Mouse (Mus musculus) limb, embryonic 10.5 days (tissue): ENCODE data around the gene Arf1. TPM values are rescaled to one million over a fixed set of nuclear protein-coding genes. Genes with fewer than 3 reads are reported as not detected.

ENCODE experiments used
- DNase-seq: peaks from one replicate; pipeline ENCODE4 v3.0.0-alpha.2; 2017; ENCODE audit warnings: low spot score
- H3K27ac ChIP-seq: fragments of 300-500 bp; sonication (generic); 2 replicates; pipeline ENCODE4 v1.5.1; 2016; ENCODE audit warnings: mild to moderate bottlenecking
- H3K27me3 ChIP-seq: fragments of 300-500 bp; sonication (generic); 2 replicates; pipeline ENCODE4 v1.6.1; 2016; ENCODE audit warnings: low read depth, mild to moderate bottlenecking; ENCODE audit not compliant: poor library complexity, severe bottlenecking
- H3K36me3 ChIP-seq: fragments of 300-500 bp; sonication (generic); 2 replicates; pipeline ENCODE4 v1.6.1; 2016; ENCODE audit warnings: mild to moderate bottlenecking, moderate library complexity
- H3K4me1 ChIP-seq: fragments of 300-500 bp; sonication (generic); 2 replicates; pipeline ENCODE4 v1.6.1; 2016
- H3K4me3 ChIP-seq: fragments of 300-500 bp; sonication (generic); 2 replicates; pipeline ENCODE4 v1.5.1; 2016; ENCODE audit warnings: mild to moderate bottlenecking, moderate library complexity
- H3K9me3 ChIP-seq: fragments of 300-500 bp; sonication (generic); replicated peaks from 2 replicates; pipeline ENCODE4 v1.6.1; 2016; ENCODE audit warnings: mild to moderate bottlenecking
- WGBS: fragments of 180-500 bp; shearing (Covaris S2); methylation state at CpG from one replicate; pipeline ENCODE4 v1.1.7; 2016; 5-methylcytosine and 5-hydroxymethylcytosine counted together
- polyA plus RNA-seq: library from polyadenylated mRNA; unstranded; fragments of >200 nt; fragmentation: Nextera tagmentation; extraction: Ambion mirVana; gene quantifications from 2 replicates; pipeline ENCODE4 v1.2.1, GENCODE M21; 2016

Arf1 gene
- polyA plus RNA-seq, 1 experiment from 2014 or later = 692 TPM

DNA sequence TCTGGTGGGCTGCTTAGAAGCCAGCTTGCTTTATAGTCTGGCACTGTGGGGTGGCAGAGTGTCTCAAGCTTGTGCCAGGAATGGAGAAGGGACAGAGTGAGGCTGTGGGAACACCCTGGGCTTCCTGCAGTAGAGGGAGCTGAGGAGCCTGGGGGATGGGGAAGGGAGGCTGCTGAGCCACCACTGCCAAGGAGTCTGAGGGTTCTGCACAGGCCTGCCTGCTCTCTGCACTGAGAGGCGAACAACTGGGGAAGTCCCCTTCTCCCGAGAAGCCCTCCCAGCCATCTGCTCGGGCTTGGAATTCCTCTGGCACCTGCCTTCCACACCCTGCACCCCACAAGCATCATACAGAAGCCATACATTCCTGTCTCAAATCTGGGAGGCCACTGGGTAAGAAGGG lies 13.8 kb upstream of the Arf1 start:
- 13% methylated on average over 3 of the region's 3 CpGs for WGBS
- peaks cover 73% of the 10 kb centered on the region for H3K27me3 ChIP-seq

DNA sequence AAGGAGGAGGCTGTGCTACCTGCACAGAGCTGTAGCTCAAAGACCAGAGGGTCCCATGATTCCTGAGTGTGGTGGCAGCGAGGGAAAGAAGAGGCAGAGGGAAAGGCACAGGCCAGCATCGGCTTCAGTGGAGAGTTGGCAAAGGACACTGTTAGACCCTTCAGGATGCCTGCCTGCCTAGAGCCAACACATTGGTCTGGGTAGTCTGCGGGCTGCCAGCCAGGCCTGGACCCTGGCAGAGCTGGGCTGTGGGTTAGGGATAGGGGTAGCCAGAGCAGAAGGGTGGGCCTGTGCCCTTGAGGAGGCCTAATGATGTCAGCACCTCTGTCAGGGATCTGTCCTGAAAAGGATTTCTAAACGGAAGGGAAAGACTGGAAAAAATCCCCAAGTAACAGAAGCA lies 11.7 kb upstream of the Arf1 start:
- H3K27ac ChIP-seq = no peak overlapping the region
- 0 out of 2 replicates have a peak overlapping the region, but pooled peaks have one; percentile 6 for H3K4me3 ChIP-seq
- no peak for DNase-seq
- peaks cover 64% of the 10 kb centered on the region for H3K27me3 ChIP-seq
- whole genome bisulfite sequencing = 82% methylated on average over 4 of the region's 4 CpGs
- peaks cover 32% of the 10 kb centered on the region for H3K4me1 ChIP-seq
- no peaks in the 10 kb centered on the region for H3K9me3 ChIP-seq
- H3K36me3 ChIP-seq = no peaks in the 10 kb centered on the region

More for the DNA sequence above, 13.8 kb upstream of the Arf1 start:
- Histone ChIP-seq H3K27ac (0 out of 2 replicates have a peak overlapping the region, but pooled peaks have one; percentile 14), H3K4me1 (peaks cover 32% of the 10 kb centered on the region), H3K4me3 (no peak overlapping the region), H3K36me3 (no peaks in the 10 kb centered on the region), H3K9me3 (no peaks in the 10 kb centered on the region)
- no peak for DNase-seq

DNA sequence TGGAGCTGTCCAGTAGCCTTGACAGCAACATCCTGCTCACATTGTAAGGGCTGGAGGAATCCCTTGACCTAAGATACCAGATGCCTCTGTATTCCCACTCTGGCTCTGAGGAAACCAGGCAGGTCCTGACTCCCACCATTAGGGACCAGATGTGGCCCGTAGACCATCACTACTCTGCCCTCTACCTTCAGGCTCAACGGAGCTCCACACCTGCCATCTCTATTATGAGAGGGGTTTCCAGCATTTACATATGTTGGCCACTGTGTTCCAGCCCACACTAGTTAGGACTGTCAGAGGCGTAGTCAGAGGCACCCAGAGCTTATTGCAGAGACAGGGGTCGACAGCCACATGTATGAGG lies 11.3 kb upstream of the Arf1 start:
- WGBS = 47% methylated on average over 4 of the region's 4 CpGs
- no peak for DNase-seq
- Histone ChIP-seq H3K27ac (no peak overlapping the region), H3K4me3 (peak overlapping the region; percentile 6; the same call in 1 of the 2 replicates), H3K4me1 (peaks cover 32% of the 10 kb centered on the region), H3K27me3 (peaks cover 60% of the 10 kb centered on the region), H3K9me3 (no peaks in the 10 kb centered on the region), H3K36me3 (no peaks in the 10 kb centered on the region)

DNA sequence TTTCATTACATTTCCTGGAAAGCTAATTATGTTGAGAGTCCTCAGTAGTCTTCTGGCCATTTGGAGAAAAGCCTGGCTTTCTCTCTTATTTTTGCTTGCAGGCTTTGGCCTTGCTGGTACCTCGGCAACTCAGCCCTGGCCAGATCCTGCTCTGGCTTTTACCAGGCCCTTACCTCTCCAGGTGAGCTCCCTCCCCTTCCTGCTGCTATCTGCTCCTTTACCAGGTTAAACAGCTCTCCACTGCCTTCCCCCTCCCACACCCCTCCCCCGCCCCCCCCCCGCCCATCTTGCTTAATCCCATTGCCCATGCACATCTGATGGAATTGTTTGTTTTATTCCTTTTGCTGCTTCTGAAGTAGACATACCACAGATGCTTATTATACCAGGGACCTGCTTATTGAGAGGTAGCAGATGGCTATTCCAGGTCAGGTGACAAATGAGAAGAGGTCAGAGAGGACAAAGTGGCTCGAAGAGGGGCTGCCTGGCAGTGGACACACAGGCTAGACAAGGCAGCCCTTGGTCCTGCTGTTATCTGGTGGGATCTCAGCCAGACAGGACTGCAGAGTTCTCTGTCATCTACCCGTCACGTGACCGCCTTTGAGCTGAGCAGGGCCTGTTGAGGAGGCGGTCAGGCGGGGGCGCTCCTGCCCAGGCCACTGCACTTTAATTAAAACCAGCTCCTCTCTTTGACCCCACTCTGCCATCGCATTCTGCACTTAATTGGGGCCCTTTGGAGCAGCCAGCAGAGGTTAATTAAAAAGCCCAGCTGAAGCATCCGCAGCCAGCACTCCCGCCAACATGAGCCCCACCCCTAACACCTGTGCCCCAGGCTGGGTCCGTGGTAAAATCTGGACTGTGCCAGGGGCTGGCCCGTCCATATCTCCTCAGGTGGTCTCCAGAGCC lies 10.7 kb upstream of the Arf1 start:
- H3K4me3 ChIP-seq = peak overlapping the region; percentile 6; the same call in 1 of the 2 replicates
- WGBS = 2% methylated on average over 14 of the region's 15 CpGs
- DNase-seq = peak; percentile 83
- H3K27me3 ChIP-seq = peaks cover 54% of the 10 kb centered on the region
- H3K9me3 ChIP-seq = no peaks in the 10 kb centered on the region
- peaks cover 29% of the 10 kb centered on the region for H3K4me1 ChIP-seq
- no peaks in the 10 kb centered on the region for H3K36me3 ChIP-seq
- H3K27ac ChIP-seq = no peak overlapping the region

DNA sequence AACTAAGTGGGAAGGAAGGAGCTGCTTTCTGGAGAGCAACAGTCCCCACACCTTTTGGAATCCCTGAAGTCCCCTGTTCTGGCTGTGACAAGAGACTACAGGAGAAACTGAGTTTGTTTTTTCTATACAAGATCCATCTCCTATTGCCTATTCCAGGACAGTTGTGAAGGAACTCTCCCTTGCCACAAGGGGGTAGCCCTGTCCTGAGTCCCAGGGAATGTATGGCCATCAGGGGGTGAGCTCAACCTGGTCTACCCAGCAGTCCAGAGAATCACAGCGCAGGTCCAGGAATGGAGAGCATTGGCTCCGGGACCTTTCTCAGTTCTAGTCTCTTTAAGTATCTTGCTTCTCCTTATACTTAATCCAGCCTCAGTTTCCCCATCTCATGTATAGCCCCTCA lies 4.7 kb upstream of the Arf1 start:
- peaks cover 11% of the 10 kb centered on the region for H3K27me3 ChIP-seq
- H3K4me1 ChIP-seq = peaks cover 11% of the 10 kb centered on the region
- no peak overlapping the region for H3K4me3 ChIP-seq
- no peaks in the 10 kb centered on the region for H3K9me3 ChIP-seq
- no peaks in the 10 kb centered on the region for H3K36me3 ChIP-seq
- no peak for DNase-seq
- H3K27ac ChIP-seq = no peak overlapping the region
- 45% methylated on average over 2 of the region's 2 CpGs for WGBS

DNA sequence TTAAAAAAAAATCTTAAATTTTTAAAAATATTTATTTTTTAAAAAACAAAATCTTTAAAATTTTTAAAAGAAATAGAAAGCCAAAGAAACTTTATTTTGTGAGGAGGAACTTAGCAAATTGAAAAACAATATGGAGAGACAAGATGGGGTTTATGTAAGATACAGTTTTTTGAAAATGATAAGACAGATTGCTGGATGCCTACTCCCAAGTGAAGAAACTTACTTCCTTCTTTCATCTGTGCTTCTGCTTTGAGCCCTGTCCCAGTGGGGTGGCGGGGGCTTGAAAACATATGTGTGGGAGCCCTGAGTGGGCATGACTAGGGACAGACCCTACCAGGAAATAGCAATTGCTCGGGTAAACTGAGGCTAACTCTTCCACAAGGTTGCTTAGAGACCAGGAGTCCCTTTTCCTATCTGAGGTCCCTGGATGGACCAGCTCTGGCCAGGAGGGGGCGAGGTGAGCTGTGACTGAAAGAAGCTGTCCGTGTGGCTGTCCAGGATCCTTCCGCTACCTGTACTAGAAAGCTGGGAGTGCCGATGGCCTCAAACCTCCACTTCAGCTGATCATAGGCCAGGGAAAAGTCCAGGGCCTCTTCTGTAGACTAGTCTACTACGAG lies 2.2 kb upstream of the Arf1 start:
- Histone ChIP-seq H3K4me3 (no peak overlapping the region), H3K27me3 (no peaks in the 10 kb centered on the region), H3K36me3 (peaks cover 1% of the 10 kb centered on the region; the same call in 1 of the 2 replicates), H3K9me3 (no peaks in the 10 kb centered on the region), H3K4me1 (peaks cover 30% of the 10 kb centered on the region), H3K27ac (no peak overlapping the region)
- WGBS = 13% methylated on average over 7 of the region's 7 CpGs
- peak; percentile 74 for DNase-seq

DNA sequence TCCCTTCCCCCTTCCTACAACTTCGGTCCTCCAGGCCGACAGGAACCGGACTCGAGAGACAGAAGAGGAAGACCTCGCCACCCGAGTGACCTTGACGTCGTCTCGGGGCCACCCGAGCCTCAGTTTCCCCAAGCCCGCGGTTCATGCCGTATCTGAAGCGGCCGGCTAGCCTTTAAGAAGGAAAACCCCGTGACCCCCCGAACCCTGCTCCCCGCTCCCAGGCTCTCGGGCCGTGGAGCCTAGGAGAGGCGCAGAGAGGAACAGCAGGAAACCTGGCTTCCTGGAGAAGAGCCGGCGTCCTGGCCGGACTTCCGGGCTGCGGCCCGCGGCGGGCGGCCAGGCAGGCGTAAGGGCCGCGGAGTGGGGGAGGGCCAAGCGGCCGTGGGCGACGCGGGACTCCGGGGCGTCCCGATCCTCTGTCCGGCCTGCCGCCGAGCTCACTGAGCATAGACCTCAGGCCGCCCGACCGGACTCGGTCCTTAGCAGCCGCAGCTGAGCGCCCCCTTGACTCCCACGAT lies 407 bp downstream of the Arf1 start:
- no peak for DNase-seq
- Histone ChIP-seq H3K4me3 (peak overlapping the region; percentile 89), H3K27ac (peak overlapping the region; percentile 96), H3K4me1 (peaks cover 35% of the 10 kb centered on the region), H3K27me3 (no peaks in the 10 kb centered on the region), H3K9me3 (no peaks in the 10 kb centered on the region), H3K36me3 (peaks cover 20% of the 10 kb centered on the region)
- WGBS = under 1% methylated on average over 51 of the region's 51 CpGs

DNA sequence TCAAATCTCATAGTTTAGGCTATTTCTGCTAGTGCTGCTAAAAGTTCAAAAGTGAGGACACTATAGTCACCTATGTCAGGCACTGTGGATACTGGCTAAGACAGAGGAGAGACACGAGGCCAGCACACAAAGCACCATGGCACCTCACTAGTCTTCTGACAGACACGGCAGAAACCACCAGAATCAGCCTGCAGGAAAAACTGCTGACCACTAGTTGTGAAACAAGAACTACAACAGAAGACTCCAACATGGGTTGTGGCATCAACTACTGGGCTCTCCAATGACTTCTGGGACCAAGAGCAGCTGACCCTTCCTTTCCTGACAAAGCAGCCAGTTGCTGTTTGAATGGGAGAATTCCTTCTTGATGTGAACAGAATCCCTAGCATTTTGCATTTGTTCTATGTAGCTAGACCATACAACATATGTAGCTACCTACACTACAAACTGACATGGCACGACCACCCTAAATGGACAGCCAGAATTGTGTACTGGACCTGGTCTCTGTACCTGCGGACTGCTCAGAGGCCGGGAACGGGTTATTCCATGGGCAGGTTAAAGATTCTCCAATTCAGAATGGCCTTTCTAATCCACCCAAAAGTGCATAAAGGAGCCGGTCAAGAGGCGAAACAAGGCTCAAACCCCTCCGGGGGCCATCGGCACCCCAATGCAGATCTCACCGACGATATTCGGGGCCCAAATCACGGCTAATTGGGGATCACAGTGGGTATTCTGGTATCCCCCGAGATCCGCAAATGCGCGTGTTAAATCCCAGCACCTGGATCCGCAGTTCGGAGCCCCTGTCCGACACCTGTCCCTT lies 1.1 kb downstream of the Arf1 start:
- no peak for DNase-seq
- WGBS = 8% methylated on average over 21 of the region's 21 CpGs
- Histone ChIP-seq H3K4me1 (peaks cover 35% of the 10 kb centered on the region), H3K9me3 (no peaks in the 10 kb centered on the region), H3K27ac (peak overlapping the region; percentile 96), H3K4me3 (peak overlapping the region; percentile 89), H3K36me3 (peaks cover 26% of the 10 kb centered on the region), H3K27me3 (no peaks in the 10 kb centered on the region)

DNA sequence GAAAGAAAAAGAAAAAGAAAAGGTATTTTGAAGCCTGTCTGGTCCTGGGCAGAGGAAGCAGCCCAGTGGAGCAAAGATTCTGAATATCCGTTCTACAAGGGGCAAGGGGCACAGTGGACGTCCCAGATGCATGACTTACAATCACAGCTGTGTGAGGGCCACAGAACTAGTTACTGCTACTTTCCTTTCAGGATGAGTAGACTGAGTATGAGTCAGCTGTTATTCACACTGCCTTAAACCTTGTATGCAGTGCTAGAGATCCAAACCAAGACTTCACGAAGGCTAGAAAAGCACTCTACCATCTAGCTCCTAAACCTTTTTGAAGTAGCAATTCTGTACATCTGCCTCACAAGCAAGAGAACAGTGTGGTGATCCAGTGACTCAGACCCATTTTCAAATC lies 1.8 kb downstream of the Arf1 start:
- no peaks in the 10 kb centered on the region for H3K9me3 ChIP-seq
- DNase-seq = no peak
- H3K4me3 ChIP-seq = peak overlapping the region; percentile 89
- H3K27me3 ChIP-seq = no peaks in the 10 kb centered on the region
- H3K27ac ChIP-seq = no peak overlapping the region
- 70% methylated on average over 3 of the region's 3 CpGs for WGBS
- H3K36me3 ChIP-seq = peaks cover 26% of the 10 kb centered on the region
- peaks cover 35% of the 10 kb centered on the region for H3K4me1 ChIP-seq

DNA sequence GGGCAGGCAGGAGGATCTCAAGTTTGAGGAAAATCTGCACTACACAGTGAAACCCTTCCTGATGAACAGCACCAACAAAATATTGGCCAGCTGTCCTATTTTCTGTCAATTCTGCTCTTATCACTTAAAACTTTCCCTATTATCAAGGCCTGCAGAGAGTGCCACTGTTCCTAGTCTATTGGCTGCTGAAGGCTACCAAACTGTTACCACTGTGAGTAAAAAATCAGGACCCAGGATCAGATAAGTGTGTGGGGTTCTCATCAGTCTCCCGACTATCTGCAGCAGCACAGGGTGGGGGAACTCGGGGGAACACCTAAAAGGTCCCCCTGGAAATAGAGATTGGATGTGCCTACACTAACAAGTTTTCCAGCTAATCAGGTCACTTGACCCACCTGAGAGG lies 2.9 kb downstream of the Arf1 start:
- no peaks in the 10 kb centered on the region for H3K9me3 ChIP-seq
- peaks cover 35% of the 10 kb centered on the region for H3K4me1 ChIP-seq
- no peaks in the 10 kb centered on the region for H3K27me3 ChIP-seq
- peaks cover 34% of the 10 kb centered on the region for H3K36me3 ChIP-seq
- no peak overlapping the region for H3K27ac ChIP-seq
- no peak for DNase-seq
- WGBS = 77% methylated on average over 2 of the region's 2 CpGs
- H3K4me3 ChIP-seq = peak overlapping the region; percentile 15; the same call in 1 of the 2 replicates

DNA sequence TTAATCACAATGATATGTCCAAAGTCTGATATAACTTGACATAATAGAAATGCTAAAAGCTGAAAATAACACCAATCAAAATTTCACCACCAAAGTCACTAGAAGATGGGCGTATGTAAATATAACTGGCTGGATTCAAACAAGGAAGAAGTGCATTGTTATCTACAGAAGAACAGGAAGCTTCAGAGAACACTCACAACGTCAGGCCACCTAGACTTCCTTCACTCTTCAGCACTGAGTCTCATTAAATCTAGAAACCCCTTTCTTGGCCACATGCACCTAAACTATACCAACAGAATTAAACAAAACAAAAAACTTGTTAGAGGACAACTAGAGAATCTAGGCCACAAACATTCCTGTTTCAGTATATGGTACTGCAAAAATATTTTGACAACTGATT lies 3.6 kb downstream of the Arf1 start:
- Histone ChIP-seq H3K36me3 (peaks cover 41% of the 10 kb centered on the region), H3K4me3 (no peak overlapping the region), H3K27me3 (no peaks in the 10 kb centered on the region), H3K9me3 (no peaks in the 10 kb centered on the region), H3K27ac (no peak overlapping the region), H3K4me1 (peaks cover 35% of the 10 kb centered on the region)
- WGBS = 76% methylated on average over 2 of the region's 2 CpGs
- no peak for DNase-seq

DNA sequence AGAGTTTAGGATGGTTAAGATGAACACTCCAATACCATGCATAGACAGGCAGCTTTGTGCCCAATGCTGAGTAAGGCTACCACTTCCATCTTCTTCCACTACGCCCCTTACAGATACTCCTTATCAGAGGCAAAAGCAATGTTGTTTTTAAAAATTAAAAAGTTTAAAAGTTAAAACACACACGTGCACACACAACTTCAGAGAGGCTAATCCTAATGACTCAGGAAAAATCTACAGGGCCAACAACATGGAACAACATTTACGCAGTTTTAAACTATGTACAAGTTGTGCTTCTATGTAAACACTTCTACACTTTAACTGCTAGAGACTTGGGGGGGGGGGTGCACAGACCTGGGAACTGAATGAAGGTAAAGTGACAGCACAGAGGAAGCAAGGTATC lies 4.0 kb downstream of the Arf1 start:
- H3K36me3 ChIP-seq = peaks cover 46% of the 10 kb centered on the region
- WGBS = 97% methylated on average over 3 of the region's 3 CpGs
- H3K27me3 ChIP-seq = no peaks in the 10 kb centered on the region
- no peaks in the 10 kb centered on the region for H3K9me3 ChIP-seq
- no peak overlapping the region for H3K27ac ChIP-seq
- no peak for DNase-seq
- no peak overlapping the region for H3K4me3 ChIP-seq
- peaks cover 33% of the 10 kb centered on the region for H3K4me1 ChIP-seq
